Mouse (Mus musculus) CD4-positive, CD25-positive, alpha-beta regulatory T cell, adult 4 months (primary cell): Measurements from ENCODE around the gene Nav2. TPM values are rescaled to one million over a fixed set of nuclear protein-coding genes. Genes with fewer than 3 reads are reported as not detected.

Experiments used
- ATAC-seq: one replicate; pipeline ENCODE4 v1.8.0; 2017
- polyA plus RNA-seq, 2 experiments: library from polyadenylated mRNA; unstranded; fragments of 100-300 nt; shearing (Covaris generic); gene quantifications; one replicate each; pipeline ENCODE4 v1.2.1; 2017

The Nav2 gene
- polyA plus RNA-seq, 2 experiments from 2014 or later, result 30.6 to 45.1 TPM

DNA sequence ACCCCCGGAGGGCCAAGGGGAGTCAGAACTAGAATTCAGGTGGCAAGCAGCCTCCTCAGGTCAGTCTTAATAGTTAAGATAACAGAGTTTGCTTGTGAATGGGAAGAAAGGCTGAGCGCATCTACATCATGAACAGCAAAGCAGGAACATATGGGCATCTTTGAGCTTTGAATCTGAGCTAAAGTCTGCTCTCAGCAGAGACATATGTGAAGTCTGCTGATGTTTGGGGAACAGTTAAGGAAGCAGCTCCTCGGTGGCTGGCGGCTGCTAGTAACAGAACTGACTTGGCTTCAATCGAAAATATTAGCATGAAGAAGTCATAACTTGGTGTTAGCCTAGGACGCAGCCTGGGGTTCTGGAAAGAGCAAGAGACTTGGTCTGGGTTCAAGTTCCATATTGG is 102.2 kb downstream of the Nav2 start:
- ATAC-seq, result no peak

GRCm38 (mm10) chr7:49012027-49012426 is 103.5 kb downstream of the Nav2 start:
- ATAC-seq, result no peak

GRCm38 (mm10) chr7:49014480-49014879 is 106.0 kb downstream of the Nav2 start:
- no peak for ATAC-seq

DNA sequence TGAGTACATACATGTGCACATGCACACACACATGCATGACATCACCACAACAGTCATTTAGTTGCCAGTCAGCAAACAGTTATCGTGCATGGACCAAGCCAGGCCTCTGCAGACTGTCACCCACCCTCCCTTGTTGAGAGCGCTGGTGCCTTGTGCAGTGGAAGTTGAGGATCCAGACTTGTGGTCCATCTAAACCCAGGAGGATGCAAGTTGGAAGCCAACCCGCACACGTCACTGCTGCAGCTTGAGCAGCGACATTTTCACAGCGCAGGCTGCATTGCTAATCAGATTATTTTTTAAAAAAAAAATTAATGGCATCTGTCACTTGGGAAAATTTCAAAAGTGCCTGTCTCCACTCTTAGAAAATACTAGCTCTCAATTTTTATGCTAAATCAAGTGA is 106.8 kb downstream of the Nav2 start:
- no peak for ATAC-seq

GRCm38 (mm10) chr7:49016088-49016487 is 107.6 kb downstream of the Nav2 start:
- no peak for ATAC-seq

DNA sequence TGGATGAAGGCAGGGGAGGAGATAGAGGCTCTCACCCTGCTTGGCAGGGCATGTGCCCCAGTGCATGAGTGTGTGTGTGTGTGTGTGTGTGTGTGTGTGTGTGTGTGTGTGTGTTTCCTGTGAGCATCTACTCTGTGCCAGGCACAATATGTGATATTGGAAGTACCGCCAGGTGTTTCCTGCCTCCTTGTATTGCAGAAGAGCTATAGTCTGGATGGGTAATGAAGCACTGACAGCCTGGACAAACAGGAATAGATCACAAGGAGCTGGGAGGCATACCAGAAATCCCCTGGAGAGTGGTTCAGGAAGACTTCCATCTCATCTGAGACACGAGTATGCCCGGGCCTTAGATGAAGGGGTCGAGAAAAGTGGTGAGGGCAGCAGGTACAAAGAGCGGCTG is 109.3 kb downstream of the Nav2 start:
- ATAC-seq, result no peak

DNA sequence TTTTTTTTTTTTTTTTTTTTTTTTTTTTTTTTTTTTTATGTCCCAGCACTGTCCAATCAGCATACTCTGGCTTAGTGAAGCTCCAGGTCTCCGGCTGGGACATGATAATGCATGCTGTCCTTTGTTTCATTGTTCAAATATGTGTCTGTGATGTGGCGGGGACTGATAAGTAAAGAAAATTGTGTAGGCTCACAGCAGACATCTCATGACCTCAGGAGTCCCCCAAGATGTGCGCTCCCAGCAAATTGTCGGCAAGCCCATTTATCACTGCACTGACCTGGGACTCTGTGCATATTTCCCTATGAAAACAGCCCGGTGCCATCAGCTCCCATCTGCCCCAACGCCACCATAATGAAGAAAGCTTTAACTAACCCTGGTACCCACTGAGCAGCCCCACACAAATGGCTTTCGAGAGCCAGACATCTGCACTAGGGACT is 110.0 kb downstream of the Nav2 start:
- ATAC-seq, result no peak

GRCm38 (mm10) chr7:49025026-49025815 is 116.7 kb downstream of the Nav2 start:
- ATAC-seq, result no peak

- ATAC-seq, result no peak
Measured at GRCm38 (mm10) chr7:49025991-49026390, 117.5 kb downstream of the Nav2 start.

GRCm38 (mm10) chr7:49026466-49026865 is 118.0 kb downstream of the Nav2 start:
- no peak for ATAC-seq

GRCm38 (mm10) chr7:49029282-49030012 is 120.9 kb downstream of the Nav2 start:
- no peak for ATAC-seq

- ATAC-seq, result no peak
Measured at GRCm38 (mm10) chr7:49032216-49032615, 123.7 kb downstream of the Nav2 start.

- ATAC-seq, result no peak
Measured at GRCm38 (mm10) chr7:49034253-49034652, 125.7 kb downstream of the Nav2 start.

DNA sequence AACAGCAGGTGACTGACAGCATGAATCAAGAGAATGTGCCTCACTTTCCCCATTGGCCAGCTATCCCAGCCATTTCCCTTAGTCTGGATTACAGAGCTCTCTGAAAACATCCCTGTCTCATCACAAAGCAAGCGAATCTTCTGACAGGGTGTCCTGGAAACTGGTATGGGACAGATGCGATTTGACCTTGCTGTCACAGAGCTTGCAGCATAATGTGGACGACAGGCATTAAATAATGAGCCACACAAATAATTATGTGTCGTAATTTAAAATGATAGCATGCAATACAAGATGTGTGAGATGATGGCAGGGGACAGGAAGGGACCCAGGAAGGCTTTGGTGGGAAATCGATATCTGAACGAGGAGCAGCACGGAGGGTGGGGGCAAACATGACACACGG is 131.6 kb downstream of the Nav2 start:
- ATAC-seq, result no peak

GRCm38 (mm10) chr7:49041334-49042070 is 133.0 kb downstream of the Nav2 start:
- no peak for ATAC-seq

GRCm38 (mm10) chr7:49045499-49046346 is 137.2 kb downstream of the Nav2 start:
- no peak for ATAC-seq

GRCm38 (mm10) chr7:49046347-49046989 is 138.0 kb downstream of the Nav2 start:
- no peak for ATAC-seq

DNA sequence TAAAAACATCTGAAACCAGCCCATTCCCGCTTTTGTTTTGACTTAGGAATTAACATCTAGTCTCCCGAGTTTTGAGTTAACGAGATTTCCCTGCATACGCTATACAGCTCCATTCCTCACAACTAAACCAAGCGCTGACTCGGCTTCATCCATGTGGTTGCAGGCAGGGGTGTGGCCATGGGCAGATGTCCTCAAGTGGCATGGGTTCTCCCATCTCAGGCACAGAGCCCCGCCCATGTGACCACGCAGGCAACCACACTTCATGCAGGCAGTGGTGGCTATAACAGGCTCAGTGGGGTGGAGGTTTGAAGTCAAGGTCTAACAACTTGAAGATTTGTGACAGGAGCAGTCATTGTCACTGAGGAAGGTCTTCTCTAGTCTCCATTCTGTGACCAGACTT is 138.8 kb downstream of the Nav2 start:
- no peak for ATAC-seq

GRCm38 (mm10) chr7:49052871-49053618 is 144.5 kb downstream of the Nav2 start:
- no peak for ATAC-seq

GRCm38 (mm10) chr7:49055273-49055672 is 146.8 kb downstream of the Nav2 start:
- ATAC-seq, result no peak
